Mouse (Mus musculus): ENCODE results near the gene Rps9. TPM values are rescaled to one million over a fixed set of nuclear protein-coding genes. Genes with fewer than 3 reads are reported as not detected.
"Not testable (repeated sequence)": the region's sequence is repeated elsewhere in the genome, so short reads cannot be mapped to it uniquely, and the experiment has no call there.

The Rps9 gene
- total and polyA plus RNA-seq, 2 experiments from 2014 or later = 807 to 1,013 TPM

DNA sequence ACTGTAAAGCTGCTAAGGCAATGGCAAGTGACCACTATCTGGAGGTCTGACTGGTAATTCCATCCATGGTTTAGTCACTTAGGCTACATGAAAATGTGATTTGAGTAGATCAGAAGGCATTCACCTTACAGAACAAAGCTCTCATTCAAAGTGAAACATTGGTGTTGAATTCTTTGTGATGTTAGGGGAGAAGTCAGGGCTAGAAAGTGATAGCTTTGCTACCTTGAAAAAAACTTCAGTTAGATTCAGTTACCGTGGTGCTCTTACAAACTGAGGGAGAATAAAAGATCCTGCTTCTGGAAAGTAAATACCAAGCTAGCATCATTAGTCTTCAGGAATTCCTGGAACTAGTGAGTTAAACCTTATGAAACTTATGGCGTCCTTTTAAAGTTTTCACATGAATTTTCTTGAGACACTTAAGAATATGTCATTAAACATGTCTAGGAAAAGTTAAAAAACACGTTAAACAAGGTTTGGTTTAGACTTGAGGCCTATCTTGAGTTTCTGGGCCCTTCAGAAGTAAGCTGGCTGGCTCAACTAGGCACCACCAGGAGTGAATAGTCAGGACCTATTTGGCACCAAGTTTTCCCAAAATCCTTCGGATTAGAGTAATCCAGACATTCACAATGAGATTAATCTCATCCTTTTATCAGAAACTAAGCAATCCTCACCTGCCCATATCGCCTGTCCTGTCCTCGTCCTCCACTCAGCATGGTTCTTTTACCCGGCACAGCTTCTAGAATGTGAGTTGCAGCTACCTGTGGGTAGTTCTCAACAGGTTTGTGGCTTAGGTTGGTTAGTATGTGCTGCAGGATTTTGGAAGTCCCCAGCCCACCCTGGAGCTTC, 4.0 kb downstream of the Rps9 start:
- Histone ChIP-seq H3K9me3 (ENCODE audit: low read length) (no peaks in the 10 kb centered on the region), H3K36me3 (ENCODE audit: insufficient read depth) (peaks cover 17% of the 10 kb centered on the region), H3K4me1 (ENCODE audit: insufficient read depth) (peaks cover 16% of the 10 kb centered on the region), H3K27me3 (ENCODE audit: insufficient read depth, low read length) (no peaks in the 10 kb centered on the region), H3K4me2 (ENCODE audit: low read depth) (no peak overlapping the region), H3K9ac (no peak overlapping the region), H3K27ac (ENCODE audit: low read depth, low read length) (no peak overlapping the region), H3K4me3 (ENCODE audit: low read depth, low read length) (no peak overlapping the region)
- ATAC-seq (no peak), DNase-seq (no peak)
- TF ChIP-seq CTCF (IDR thresholded peaks at IDR 0.05; ENCODE audit: low read depth) = no peak
- 27% methylated on average over 7 of the region's 7 CpGs for WGBS

DNA sequence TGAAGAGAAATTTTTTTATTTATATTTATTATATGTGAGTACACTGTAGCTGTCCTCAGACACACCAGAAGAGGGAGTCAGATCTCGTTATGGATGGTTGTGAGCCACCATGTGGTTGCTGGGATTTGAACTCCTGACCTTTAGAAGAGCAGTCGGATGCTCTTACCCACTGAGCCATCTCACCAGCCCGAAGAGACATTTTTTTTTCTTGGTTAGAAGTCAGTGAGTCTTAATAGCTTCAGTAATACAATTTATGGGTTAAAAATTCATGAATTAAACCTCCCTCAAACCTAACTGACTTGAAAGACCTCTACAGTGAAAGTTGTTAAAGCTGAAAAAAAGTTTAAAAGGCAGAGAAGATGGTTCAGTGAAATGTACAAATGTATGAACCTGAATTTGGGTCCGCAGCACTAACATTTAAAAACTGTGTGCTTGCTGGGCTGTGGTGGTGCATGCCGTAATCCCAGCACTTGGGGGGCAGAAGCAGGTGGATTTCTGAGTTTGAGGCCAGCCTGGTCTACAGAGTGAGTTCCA, 4.7 kb downstream of the Rps9 start:
- not testable (repeated sequence) for H3K9ac ChIP-seq; H3K4me3 ChIP-seq (ENCODE audit: low read depth, low read length); DNase-seq; H3K27me3 ChIP-seq (ENCODE audit: insufficient read depth, low read length); ATAC-seq; H3K4me2 ChIP-seq (ENCODE audit: low read depth); H3K27ac ChIP-seq (ENCODE audit: low read depth, low read length); H3K9me3 ChIP-seq (ENCODE audit: low read length)
- WGBS = 42% methylated on average over 5 of the region's 5 CpGs
- Histone ChIP-seq H3K36me3 (ENCODE audit: insufficient read depth) (peaks cover 17% of the 10 kb centered on the region), H3K4me1 (ENCODE audit: insufficient read depth) (peaks cover 14% of the 10 kb centered on the region)
- TF ChIP-seq CTCF (IDR thresholded peaks at IDR 0.05; ENCODE audit: low read depth) = peak; percentile 7; the same call in 1 of the 2 replicates

DNA sequence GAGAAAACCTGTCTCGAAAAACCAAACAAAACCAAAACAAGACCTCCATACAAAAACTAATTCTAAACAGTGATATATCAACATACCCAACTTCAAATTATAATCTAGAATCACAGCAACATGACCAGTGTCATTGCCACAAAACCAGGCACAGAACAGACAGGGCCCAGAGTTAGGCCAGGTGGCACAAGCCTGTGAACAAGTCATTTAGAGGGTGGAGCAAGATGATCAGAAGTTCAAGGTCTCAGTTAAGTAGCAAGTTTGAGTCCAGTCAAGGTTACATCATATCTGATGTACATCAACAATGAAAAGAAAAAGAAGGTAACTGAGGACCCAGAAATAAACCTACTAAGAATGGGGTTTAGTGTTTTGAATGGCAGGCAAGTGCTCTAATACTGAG, 5.2 kb downstream of the Rps9 start:
- no peaks in the 10 kb centered on the region for H3K9me3 ChIP-seq (ENCODE audit: low read length)
- H3K27me3 ChIP-seq (ENCODE audit: insufficient read depth, low read length) = no peaks in the 10 kb centered on the region
- no peak overlapping the region for H3K9ac ChIP-seq
- no peak for ATAC-seq
- H3K4me1 ChIP-seq (ENCODE audit: insufficient read depth) = peaks cover 13% of the 10 kb centered on the region
- no peak overlapping the region for H3K27ac ChIP-seq (ENCODE audit: low read depth, low read length)
- peaks cover 17% of the 10 kb centered on the region for H3K36me3 ChIP-seq (ENCODE audit: insufficient read depth)
- no peak overlapping the region for H3K4me3 ChIP-seq (ENCODE audit: low read depth, low read length)
- no peak for TF ChIP-seq CTCF (IDR thresholded peaks at IDR 0.05; ENCODE audit: low read depth)
- no peak for DNase-seq
- WGBS = 64% methylated on average over 1 of the region's 1 CpGs
- H3K4me2 ChIP-seq (ENCODE audit: low read depth) = no peak overlapping the region

DNA sequence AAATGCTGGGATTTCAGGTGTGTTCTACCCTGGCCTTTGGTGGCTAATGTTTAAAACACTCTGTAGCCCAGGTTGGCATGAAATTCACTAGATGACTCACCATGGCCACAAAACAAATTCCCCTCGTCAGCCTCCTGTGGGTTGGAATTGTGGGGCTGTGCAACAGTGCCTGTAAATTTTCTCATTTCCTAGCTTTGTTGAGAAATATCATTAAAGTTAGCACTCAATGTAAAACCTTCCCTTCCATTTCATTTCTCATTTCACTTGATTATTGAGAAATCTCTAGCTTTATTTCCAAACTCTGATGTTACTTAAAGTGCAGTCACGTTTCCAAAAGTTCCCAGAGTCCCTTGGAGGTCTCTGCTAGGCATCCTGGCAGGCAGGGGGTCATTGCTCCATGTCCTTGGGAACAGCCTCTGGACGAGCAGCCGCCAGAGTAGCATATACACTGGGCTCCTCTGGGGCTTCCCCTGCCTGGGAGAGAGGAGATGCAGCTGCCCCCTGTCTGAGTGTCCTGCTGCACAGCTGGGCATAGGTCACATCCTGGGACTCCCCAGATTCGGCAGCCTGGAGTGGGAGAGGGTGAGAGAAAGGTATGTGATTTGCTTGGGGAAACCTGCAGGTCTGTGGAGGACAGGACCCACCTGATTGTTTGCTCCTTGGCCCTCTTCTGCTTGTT, 8.6 kb downstream of the Rps9 start:
- no peak overlapping the region for H3K4me3 ChIP-seq (ENCODE audit: low read depth, low read length)
- TF ChIP-seq CTCF (IDR thresholded peaks at IDR 0.05; ENCODE audit: low read depth) = no peak
- H3K27ac ChIP-seq (ENCODE audit: low read depth, low read length) = no peak overlapping the region
- WGBS = 46% methylated on average over 5 of the region's 5 CpGs
- no peaks in the 10 kb centered on the region for H3K27me3 ChIP-seq (ENCODE audit: insufficient read depth, low read length)
- DNase-seq = no peak
- peaks cover 3% of the 10 kb centered on the region; the same call in 1 of the 2 replicates for H3K36me3 ChIP-seq (ENCODE audit: insufficient read depth)
- H3K9me3 ChIP-seq (ENCODE audit: low read length) = no peaks in the 10 kb centered on the region
- H3K9ac ChIP-seq = no peak overlapping the region
- H3K4me2 ChIP-seq (ENCODE audit: low read depth) = no peak overlapping the region
- ATAC-seq = no peak
- no peaks in the 10 kb centered on the region for H3K4me1 ChIP-seq (ENCODE audit: insufficient read depth)

DNA sequence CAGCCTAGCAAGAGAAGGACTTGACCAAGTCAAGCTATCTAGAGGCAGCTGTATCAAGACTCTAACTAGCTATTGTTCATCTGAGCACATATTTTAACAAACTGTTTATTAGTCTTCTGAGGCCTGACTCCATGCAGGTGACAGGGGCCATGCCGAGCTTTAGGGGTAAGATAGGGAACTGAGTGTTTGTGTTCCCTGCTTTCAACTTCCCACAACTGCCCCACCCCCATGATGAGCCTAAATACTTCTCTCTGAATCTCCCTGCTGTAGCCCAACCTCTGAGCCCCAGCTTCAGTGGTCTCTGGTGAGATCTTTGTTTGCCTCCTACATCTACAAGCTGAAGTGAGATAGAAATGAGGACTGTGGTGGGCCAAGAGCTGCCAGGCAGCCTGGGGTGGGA, 11.5 kb downstream of the Rps9 start:
- Histone ChIP-seq H3K36me3 (ENCODE audit: insufficient read depth) (no peaks in the 10 kb centered on the region), H3K27me3 (ENCODE audit: insufficient read depth, low read length) (no peaks in the 10 kb centered on the region), H3K4me3 (ENCODE audit: low read depth, low read length) (no peak overlapping the region), H3K9me3 (ENCODE audit: low read length) (no peaks in the 10 kb centered on the region), H3K4me1 (ENCODE audit: insufficient read depth) (no peaks in the 10 kb centered on the region), H3K4me2 (ENCODE audit: low read depth) (no peak overlapping the region), H3K9ac (no peak overlapping the region), H3K27ac (ENCODE audit: low read depth, low read length) (no peak overlapping the region)
- TF ChIP-seq CTCF (IDR thresholded peaks at IDR 0.05; ENCODE audit: low read depth) = no peak
- DNase-seq (no peak), ATAC-seq (no peak)
- WGBS = 70% methylated on average over 1 of the region's 1 CpGs

DNA sequence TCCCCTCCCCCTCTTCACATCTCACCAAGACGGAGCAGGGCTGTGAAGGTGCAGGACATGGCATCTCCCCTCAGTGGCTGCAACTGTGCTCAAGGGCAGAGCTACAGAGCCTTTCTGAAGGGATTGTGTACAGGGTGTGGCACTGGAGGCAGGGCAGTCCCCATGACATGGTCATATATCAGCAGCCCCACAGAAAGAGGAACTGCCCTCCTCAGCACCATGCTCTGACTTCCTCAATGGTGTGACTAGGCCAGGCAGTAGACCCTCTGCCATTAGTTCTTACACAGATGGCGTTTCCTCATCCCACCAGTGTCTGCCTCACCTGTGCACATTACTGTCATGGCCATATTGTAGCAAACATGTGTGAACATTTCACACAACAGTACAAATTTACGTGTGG, 16.5 kb downstream of the Rps9 start, which contains the start of gene Pirb:
Gene Pirb, minus strand, starts transcription at position 124 of the 400 bp plus-strand sequence.
- WGBS = 67% methylated on average over 1 of the region's 3 CpGs
- not testable (repeated sequence) for H3K36me3 ChIP-seq (ENCODE audit: insufficient read depth)

DNA sequence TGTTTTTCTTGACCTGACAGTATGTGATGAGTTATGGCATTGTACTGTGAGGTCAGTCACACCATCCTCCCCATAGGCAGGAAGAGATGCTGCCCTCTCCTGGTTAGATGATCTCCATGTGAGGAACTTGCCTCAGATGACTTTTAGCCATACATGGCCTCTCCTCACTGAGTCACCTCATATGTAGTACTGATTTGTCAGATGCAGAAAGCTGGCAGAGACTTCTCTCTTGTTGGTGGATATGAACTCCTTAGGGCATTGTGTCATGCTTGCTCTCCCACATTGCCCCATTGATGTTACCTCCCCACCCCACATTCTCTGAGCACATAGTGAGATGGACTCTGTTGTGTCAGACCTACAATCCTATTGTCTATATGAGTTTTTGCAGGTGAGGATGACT, 21.7 kb downstream of the Rps9 start:
- not testable (repeated sequence) for H3K27me3 ChIP-seq (ENCODE audit: insufficient read depth, low read length); H3K9me3 ChIP-seq (ENCODE audit: low read length); H3K4me1 ChIP-seq (ENCODE audit: insufficient read depth); H3K36me3 ChIP-seq (ENCODE audit: insufficient read depth); H3K4me3 ChIP-seq (ENCODE audit: low read depth, low read length); DNase-seq; H3K9ac ChIP-seq; H3K27ac ChIP-seq (ENCODE audit: low read depth, low read length); H3K4me2 ChIP-seq (ENCODE audit: low read depth); ATAC-seq

More for the DNA sequence above, 16.5 kb downstream of the Rps9 start, which contains the start of gene Pirb:
- H3K27ac ChIP-seq (ENCODE audit: low read depth, low read length); H3K4me2 ChIP-seq (ENCODE audit: low read depth); H3K4me3 ChIP-seq (ENCODE audit: low read depth, low read length); ATAC-seq; DNase-seq; H3K9ac ChIP-seq; H3K9me3 ChIP-seq (ENCODE audit: low read length); H3K4me1 ChIP-seq (ENCODE audit: insufficient read depth); H3K27me3 ChIP-seq (ENCODE audit: insufficient read depth, low read length): not testable (repeated sequence)

DNA sequence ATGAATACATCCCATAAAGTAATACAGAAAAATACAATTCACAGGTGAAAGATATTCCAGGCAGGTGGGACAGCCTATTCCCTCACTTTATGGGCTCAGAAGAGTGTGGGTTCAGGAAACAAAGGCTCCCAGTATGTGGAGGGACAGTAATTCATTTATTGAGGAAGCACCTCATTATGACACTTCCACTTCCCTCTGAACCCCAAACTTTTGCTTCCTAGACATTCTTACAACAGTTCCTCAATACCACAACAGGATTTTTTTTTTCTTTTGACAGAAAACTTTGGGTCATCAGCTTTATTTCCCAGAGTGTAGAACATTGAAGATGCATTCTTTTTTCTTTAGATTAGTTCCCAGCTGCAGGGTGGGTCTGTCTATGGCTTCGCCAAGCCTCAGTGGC, 28.9 kb downstream of the Rps9 start:
- not testable (repeated sequence) for H3K4me2 ChIP-seq (ENCODE audit: low read depth); DNase-seq; H3K27me3 ChIP-seq (ENCODE audit: insufficient read depth, low read length); H3K27ac ChIP-seq (ENCODE audit: low read depth, low read length); ATAC-seq; H3K36me3 ChIP-seq (ENCODE audit: insufficient read depth); H3K4me3 ChIP-seq (ENCODE audit: low read depth, low read length); H3K4me1 ChIP-seq (ENCODE audit: insufficient read depth); H3K9me3 ChIP-seq (ENCODE audit: low read length); H3K9ac ChIP-seq
- WGBS = no CpG with 5 or more reads among the region's 1 CpGs
